Mouse (Mus musculus) cortical plate, adult 2 months (tissue): ENCODE measurements around the gene Ghsr. TPM values are rescaled to one million over a fixed set of nuclear protein-coding genes. Genes with fewer than 3 reads are reported as not detected.

Experiments
- H3K27ac ChIP-seq: fragments of 200-500 bp; 2 replicates; pipeline ENCODE4 v1.5.1; 2012; ENCODE audit warnings: low read length, control low read depth, inconsistent platforms; ENCODE audit not compliant: insufficient read depth
- H3K4me1 ChIP-seq: fragments of 200-500 bp; 2 replicates; pipeline ENCODE4 v1.6.1; 2011; ENCODE audit warnings: low read length; ENCODE audit not compliant: control insufficient read depth, insufficient read depth
- H3K4me3 ChIP-seq: fragments of 200-500 bp; 2 replicates; pipeline ENCODE4 v1.5.1; 2011; ENCODE audit warnings: mild to moderate bottlenecking, low read length, control low read depth; ENCODE audit not compliant: insufficient read depth
- CTCF ChIP-seq: fragments of 200-500 bp; IDR thresholded peaks from 2 replicates; pipeline ENCODE4 v1.5.1; 2011; ENCODE audit warnings: mild to moderate bottlenecking, control low read depth, low read length; ENCODE audit not compliant: insufficient read depth; ENCODE audit errors: extremely low read depth
- POLR2A ChIP-seq: fragments of 200-500 bp; IDR thresholded peaks from 2 replicates; pipeline ENCODE4 v1.6.1; 2011; ENCODE audit warnings: mild to moderate bottlenecking, low read length, control low read depth; ENCODE audit not compliant: insufficient read depth; ENCODE audit errors: extremely low read depth
- polyA plus RNA-seq: library from polyadenylated mRNA; depleted of rRNA; stranded (reverse); fragments of >200 nt; gene quantifications from 2 replicates; pipeline ENCODE4 v1.2.3, GENCODE M21; 2012

The Ghsr gene
- polyA plus RNA-seq, 1 experiment = 0.02 TPM

GRCm38 (mm10) chr3:27348462-27348861 is 22.7 kb upstream of the Ghsr start:
- Histone ChIP-seq H3K4me3 (no peak overlapping the region), H3K27ac (no peak overlapping the region), H3K4me1 (no peaks in the 10 kb centered on the region)
- no peak for TF ChIP-seq POLR2A
- TF ChIP-seq CTCF = no peak

GRCm38 (mm10) chr3:27351105-27351504 is 20.0 kb upstream of the Ghsr start:
- Histone ChIP-seq H3K4me3 (no peak overlapping the region), H3K27ac (no peak overlapping the region), H3K4me1 (no peaks in the 10 kb centered on the region)
- no peak for TF ChIP-seq POLR2A
- no peak for TF ChIP-seq CTCF

- no peak overlapping the region for H3K27ac ChIP-seq
- no peak for TF ChIP-seq POLR2A
- TF ChIP-seq CTCF = no peak
- no peak overlapping the region for H3K4me3 ChIP-seq
- H3K4me1 ChIP-seq = no peaks in the 10 kb centered on the region
These were observed 11.9 kb upstream of the Ghsr start for GRCm38 (mm10) chr3:27359100-27359720.

GRCm38 (mm10) chr3:27370125-27370524 is 1.0 kb upstream of the Ghsr start:
- TF ChIP-seq POLR2A (no peak), CTCF (no peak)

DNA sequence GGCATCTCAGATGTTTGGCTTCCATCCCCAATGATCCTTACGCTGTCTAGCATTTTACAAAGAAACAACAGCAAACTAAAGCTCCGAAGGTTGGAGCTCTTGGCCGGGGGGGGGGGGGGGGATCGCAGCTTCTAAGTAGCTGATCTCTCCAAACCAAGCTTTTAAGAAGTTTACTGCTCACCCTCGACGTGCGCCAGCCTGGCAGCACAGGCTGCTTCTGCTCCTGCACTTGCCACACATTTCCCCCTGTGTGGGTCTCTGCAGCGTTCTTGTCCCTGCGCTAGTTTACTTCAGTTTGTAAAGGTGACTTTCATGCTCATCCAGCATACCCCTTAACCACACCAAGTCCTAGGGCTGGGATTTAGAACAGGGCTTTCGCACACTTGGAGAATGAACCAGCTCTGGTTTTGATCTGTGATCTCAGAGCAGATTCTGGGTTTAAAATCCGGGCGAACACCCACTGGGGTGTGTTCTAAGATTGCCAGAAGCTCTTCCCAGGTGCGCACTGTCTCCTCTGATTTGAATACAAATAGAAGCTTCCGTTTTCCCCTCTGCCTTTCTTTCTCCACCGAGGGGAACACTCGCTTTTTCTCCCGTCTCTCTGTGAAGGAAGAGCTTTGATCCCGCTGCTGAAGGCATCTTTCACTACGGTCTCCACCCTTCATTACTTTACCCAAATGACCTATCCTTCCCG is 422 bp upstream of the Ghsr start:
- H3K4me1 ChIP-seq = no peaks in the 10 kb centered on the region
- TF ChIP-seq CTCF = no peak
- TF ChIP-seq POLR2A = no peak
- H3K4me3 ChIP-seq = peak overlapping the region; percentile 10; the same call in 1 of the 2 replicates
- no peak overlapping the region for H3K27ac ChIP-seq

More at GRCm38 (mm10) chr3:27370125-27370524, 1.0 kb upstream of the Ghsr start:
- H3K27ac ChIP-seq = no peak overlapping the region
- H3K4me3 ChIP-seq = no peak overlapping the region
- no peaks in the 10 kb centered on the region for H3K4me1 ChIP-seq

GRCm38 (mm10) chr3:27371725-27372650 is 837 bp downstream of the Ghsr start:
- TF ChIP-seq CTCF = no peak
- no peak for TF ChIP-seq POLR2A
- no peak overlapping the region for H3K27ac ChIP-seq
- no peaks in the 10 kb centered on the region for H3K4me1 ChIP-seq
- peak overlapping the region; percentile 10; the same call in 1 of the 2 replicates for H3K4me3 ChIP-seq

DNA sequence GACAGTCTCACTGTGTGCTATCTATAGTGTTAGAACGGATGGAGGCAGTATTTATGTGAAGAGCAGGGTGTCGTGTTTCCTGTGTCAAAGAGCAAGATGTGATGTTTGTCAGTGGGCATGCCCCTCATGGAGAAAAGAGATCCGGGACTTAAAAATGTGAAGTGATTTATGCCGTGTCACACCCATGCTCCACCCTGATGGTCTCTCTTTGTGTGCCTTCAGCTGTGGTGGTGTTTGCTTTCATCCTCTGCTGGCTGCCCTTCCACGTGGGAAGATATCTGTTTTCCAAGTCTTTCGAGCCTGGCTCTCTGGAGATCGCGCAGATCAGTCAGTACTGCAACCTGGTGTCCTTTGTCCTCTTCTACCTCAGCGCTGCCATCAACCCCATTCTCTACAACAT is 3.2 kb downstream of the Ghsr start:
- no peak overlapping the region for H3K27ac ChIP-seq
- no peak for TF ChIP-seq POLR2A
- TF ChIP-seq CTCF = no peak
- H3K4me1 ChIP-seq = no peaks in the 10 kb centered on the region
- no peak overlapping the region for H3K4me3 ChIP-seq

DNA sequence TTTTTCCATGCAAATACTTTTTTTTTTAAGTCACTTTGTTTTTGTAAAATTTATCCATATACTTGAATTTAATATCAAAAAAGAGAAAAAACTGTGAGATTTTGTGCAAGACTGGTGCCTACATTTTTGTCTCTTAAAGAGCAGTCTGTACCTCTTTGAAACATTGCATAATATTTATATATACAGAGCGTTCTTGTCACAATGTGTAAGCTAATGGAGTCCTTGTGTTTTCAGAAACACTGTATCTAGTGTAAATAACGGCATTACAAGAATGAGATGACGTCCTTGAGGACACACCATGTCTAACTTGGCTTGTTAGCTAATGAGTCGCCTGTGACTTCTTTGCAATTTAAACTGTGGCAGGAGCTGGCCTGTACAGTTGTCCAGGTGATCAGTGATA is 6.8 kb downstream of the Ghsr start:
- no peaks in the 10 kb centered on the region for H3K4me1 ChIP-seq
- no peak overlapping the region for H3K27ac ChIP-seq
- TF ChIP-seq POLR2A (no peak), CTCF (no peak)
- no peak overlapping the region for H3K4me3 ChIP-seq

GRCm38 (mm10) chr3:27384836-27385235 is 13.7 kb downstream of the Ghsr start:
- TF ChIP-seq CTCF = no peak
- no peak for TF ChIP-seq POLR2A
- Histone ChIP-seq H3K27ac (no peak overlapping the region), H3K4me1 (no peaks in the 10 kb centered on the region), H3K4me3 (no peak overlapping the region)
